Mouse (Mus musculus) forebrain, embryonic 12.5 days (tissue): ENCODE data around the gene Ing2. TPM values are rescaled to one million over a fixed set of nuclear protein-coding genes. Genes with fewer than 3 reads are reported as not detected.

Source experiments
- ATAC-seq: fragments of 200-750 bp; cut with Nextera tagmentation; 2 replicates; pipeline ENCODE4 v1.8.0; 2017; ENCODE audit warnings: moderate TSS enrichment; ENCODE audit not compliant: low FRiP score
- H3K27ac ChIP-seq: fragments of 300-500 bp; sonication (generic); 2 replicates; pipeline ENCODE4 v1.5.1; 2016; ENCODE audit warnings: mild to moderate bottlenecking
- H3K27me3 ChIP-seq: fragments of 300-500 bp; sonication (generic); 2 replicates; pipeline ENCODE4 v1.6.1; 2016; ENCODE audit warnings: mild to moderate bottlenecking
- H3K36me3 ChIP-seq: fragments of 300-500 bp; sonication (generic); replicated peaks from 2 replicates; pipeline ENCODE4 v1.6.1; 2016; ENCODE audit warnings: mild to moderate bottlenecking
- H3K4me1 ChIP-seq: fragments of 300-500 bp; sonication (generic); 2 replicates; pipeline ENCODE4 v1.6.1; 2016
- H3K4me2 ChIP-seq: fragments of 300-500 bp; sonication (generic); 2 replicates; pipeline ENCODE4 v1.6.1; 2016; ENCODE audit warnings: mild to moderate bottlenecking, moderate library complexity
- H3K4me3 ChIP-seq: fragments of 300-500 bp; sonication (generic); replicated peaks from 2 replicates; pipeline ENCODE4 v1.5.1; 2016; ENCODE audit warnings: mild to moderate bottlenecking
- H3K9ac ChIP-seq: fragments of 300-500 bp; sonication (generic); 2 replicates; pipeline ENCODE4 v1.6.1; 2016; ENCODE audit warnings: mild to moderate bottlenecking
- H3K9me3 ChIP-seq: fragments of 300-500 bp; sonication (generic); 2 replicates; pipeline ENCODE4 v1.6.1; 2016
- WGBS: fragments of 180-500 bp; shearing (Covaris S2); methylation state at CpG from one replicate; pipeline ENCODE4 v1.1.7; 2016; 5-methylcytosine and 5-hydroxymethylcytosine counted together
- polyA plus RNA-seq: library from polyadenylated mRNA; unstranded; fragments of >200 nt; fragmentation: Nextera tagmentation; extraction: Ambion mirVana; gene quantifications from 2 replicates; pipeline ENCODE4 v1.2.1, GENCODE M21; 2016

Gene Ing2
- polyA plus RNA-seq, result 12.1 and 13.7 TPM in 2 replicates

- peak within 1 kb of the TSS; percentile 93 for H3K27ac ChIP-seq
- H3K9ac ChIP-seq, result peak within 1 kb of the TSS; percentile 85
- H3K9me3 ChIP-seq, result no peaks in the 10 kb centered on the region
- peaks cover 10% of the 10 kb centered on the region for H3K4me1 ChIP-seq
- no peaks in the 10 kb centered on the region for H3K27me3 ChIP-seq
- peak within 1 kb of the TSS; percentile 91 for H3K4me3 ChIP-seq
- WGBS, result under 1% methylated on average over 91 of the region's 106 CpGs
- peak; percentile 91 for ATAC-seq
- no peaks in the 10 kb centered on the region for H3K36me3 ChIP-seq
- H3K4me2 ChIP-seq, result peak within 1 kb of the TSS; percentile 67
Measured at GRCm38 (mm10) chr8:47674777-47675710, at the start of gene Ing2. Gene Ing2 (minus strand): TSS chr8:47675556.

GRCm38 (mm10) chr8:47721609-47722008 lies 46.3 kb upstream of the Ing2 start:
- no peaks in the 10 kb centered on the region for H3K4me1 ChIP-seq
- H3K9ac ChIP-seq, result no peak overlapping the region
- H3K27me3 ChIP-seq, result 0 out of 2 replicates have a peak, but pooled peaks cover 8% of the 10 kb centered on the region
- H3K36me3 ChIP-seq, result no peaks in the 10 kb centered on the region
- no peaks in the 10 kb centered on the region for H3K9me3 ChIP-seq
- no peak for ATAC-seq
- no peak overlapping the region for H3K4me3 ChIP-seq
- H3K27ac ChIP-seq, result no peak overlapping the region
- WGBS, result 88% methylated on average over 4 of the region's 4 CpGs
- H3K4me2 ChIP-seq, result no peak overlapping the region

- H3K27ac ChIP-seq, result no peak overlapping the region
- no peaks in the 10 kb centered on the region for H3K36me3 ChIP-seq
- H3K4me1 ChIP-seq, result peaks cover 3% of the 10 kb centered on the region; the same call in 1 of the 2 replicates
- no peaks in the 10 kb centered on the region for H3K27me3 ChIP-seq
- H3K9ac ChIP-seq, result no peak overlapping the region
- no peak for ATAC-seq
- no peak overlapping the region for H3K4me3 ChIP-seq
- no peak overlapping the region for H3K4me2 ChIP-seq
- WGBS, result 43% methylated on average over 11 of the region's 11 CpGs
- no peaks in the 10 kb centered on the region for H3K9me3 ChIP-seq
Measured at GRCm38 (mm10) chr8:47718641-47719040, 43.3 kb upstream of the Ing2 start.

GRCm38 (mm10) chr8:47713761-47714745 lies 38.7 kb upstream of the Ing2 start, which contains the start of gene Cdkn2aip:
Gene Cdkn2aip (minus strand): TSS chr8:47713932.
- H3K36me3 ChIP-seq, result peaks cover 16% of the 10 kb centered on the region
- peak within 1 kb of the TSS; percentile 96 for H3K27ac ChIP-seq
- ATAC-seq, result peak; percentile 94
- peak within 1 kb of the TSS; percentile 94 for H3K4me3 ChIP-seq
- H3K4me2 ChIP-seq, result peak within 1 kb of the TSS; percentile 67
- no peaks in the 10 kb centered on the region for H3K27me3 ChIP-seq
- peaks cover 21% of the 10 kb centered on the region for H3K4me1 ChIP-seq
- under 1% methylated on average over 85 of the region's 114 CpGs for WGBS
- H3K9ac ChIP-seq, result peak within 1 kb of the TSS; percentile 95
- no peaks in the 10 kb centered on the region for H3K9me3 ChIP-seq

- H3K4me1 ChIP-seq, result peaks cover 21% of the 10 kb centered on the region
- peak overlapping the region; percentile 94 for H3K4me3 ChIP-seq
- no peaks in the 10 kb centered on the region for H3K9me3 ChIP-seq
- H3K27ac ChIP-seq, result peak overlapping the region; percentile 96
- WGBS, result under 1% methylated on average over 44 of the region's 44 CpGs
- peak overlapping the region; percentile 95 for H3K9ac ChIP-seq
- no peaks in the 10 kb centered on the region for H3K27me3 ChIP-seq
- ATAC-seq, result peak; percentile 45
- peak overlapping the region; percentile 67 for H3K4me2 ChIP-seq
- H3K36me3 ChIP-seq, result peaks cover 25% of the 10 kb centered on the region
Measured at GRCm38 (mm10) chr8:47713171-47713663, 37.9 kb upstream of the Ing2 start.

- Histone ChIP-seq H3K4me2 (no peak overlapping the region), H3K4me3 (no peak overlapping the region), H3K9me3 (no peaks in the 10 kb centered on the region), H3K27me3 (no peaks in the 10 kb centered on the region), H3K4me1 (peaks cover 18% of the 10 kb centered on the region), H3K9ac (no peak overlapping the region), H3K27ac (no peak overlapping the region), H3K36me3 (peaks cover 43% of the 10 kb centered on the region)
- 89% methylated on average over 5 of the region's 5 CpGs for WGBS
- ATAC-seq, result no peak
Measured at GRCm38 (mm10) chr8:47708106-47708505, 32.8 kb upstream of the Ing2 start.

GRCm38 (mm10) chr8:47706746-47707145 lies 31.4 kb upstream of the Ing2 start:
- H3K4me3 ChIP-seq, result no peak overlapping the region
- H3K4me1 ChIP-seq, result peaks cover 9% of the 10 kb centered on the region; the same call in 1 of the 2 replicates
- no peak overlapping the region for H3K27ac ChIP-seq
- no peak overlapping the region for H3K9ac ChIP-seq
- 91% methylated on average over 8 of the region's 8 CpGs for WGBS
- H3K36me3 ChIP-seq, result peaks cover 38% of the 10 kb centered on the region
- no peak for ATAC-seq
- H3K9me3 ChIP-seq, result no peaks in the 10 kb centered on the region
- no peaks in the 10 kb centered on the region for H3K27me3 ChIP-seq
- H3K4me2 ChIP-seq, result no peak overlapping the region

- H3K4me3 ChIP-seq, result no peak overlapping the region
- H3K4me1 ChIP-seq, result no peaks in the 10 kb centered on the region
- H3K4me2 ChIP-seq, result no peak overlapping the region
- WGBS, result 56% methylated on average over 1 of the region's 1 CpGs
- no peak overlapping the region for H3K9ac ChIP-seq
- H3K36me3 ChIP-seq, result peaks cover 11% of the 10 kb centered on the region
- H3K27ac ChIP-seq, result no peak overlapping the region
- ATAC-seq, result no peak
- H3K27me3 ChIP-seq, result no peaks in the 10 kb centered on the region
- 0 out of 2 replicates have a peak, but pooled peaks cover 5% of the 10 kb centered on the region for H3K9me3 ChIP-seq
Measured at GRCm38 (mm10) chr8:47702333-47702732, 27.0 kb upstream of the Ing2 start.

GRCm38 (mm10) chr8:47697696-47698095 lies 22.3 kb upstream of the Ing2 start:
- ATAC-seq, result no peak
- WGBS, result 67% methylated on average over 1 of the region's 1 CpGs
- no peak overlapping the region for H3K4me3 ChIP-seq

GRCm38 (mm10) chr8:47695431-47696105 lies 20.2 kb upstream of the Ing2 start:
- 87% methylated on average over 5 of the region's 5 CpGs for WGBS
- no peak overlapping the region for H3K4me3 ChIP-seq
- no peak overlapping the region for H3K4me2 ChIP-seq

More at GRCm38 (mm10) chr8:47697696-47698095, 22.3 kb upstream of the Ing2 start:
- no peak overlapping the region for H3K27ac ChIP-seq
- H3K4me1 ChIP-seq, result no peaks in the 10 kb centered on the region
- H3K36me3 ChIP-seq, result no peaks in the 10 kb centered on the region
- H3K9me3 ChIP-seq, result 0 out of 2 replicates have a peak, but pooled peaks cover 5% of the 10 kb centered on the region
- no peak overlapping the region for H3K4me2 ChIP-seq
- no peaks in the 10 kb centered on the region for H3K27me3 ChIP-seq
- H3K9ac ChIP-seq, result no peak overlapping the region

GRCm38 (mm10) chr8:47693119-47693518 lies 17.8 kb upstream of the Ing2 start:
- no peak overlapping the region for H3K4me2 ChIP-seq
- H3K36me3 ChIP-seq, result no peaks in the 10 kb centered on the region
- peaks cover 12% of the 10 kb centered on the region for H3K4me1 ChIP-seq
- WGBS, result 31% methylated on average over 2 of the region's 2 CpGs
- H3K9me3 ChIP-seq, result no peaks in the 10 kb centered on the region; the same call in 1 of the 2 replicates
- no peak overlapping the region for H3K4me3 ChIP-seq
- peaks cover 9% of the 10 kb centered on the region; the same call in 1 of the 2 replicates for H3K27me3 ChIP-seq
- no peak for ATAC-seq
- no peak overlapping the region for H3K9ac ChIP-seq
- H3K27ac ChIP-seq, result no peak overlapping the region

More at GRCm38 (mm10) chr8:47695431-47696105, 20.2 kb upstream of the Ing2 start:
- ATAC-seq, result no peak
- Histone ChIP-seq H3K4me1 (peaks cover 10% of the 10 kb centered on the region), H3K36me3 (no peaks in the 10 kb centered on the region), H3K9ac (no peak overlapping the region), H3K27me3 (peaks cover 9% of the 10 kb centered on the region; the same call in 1 of the 2 replicates), H3K9me3 (no peaks in the 10 kb centered on the region), H3K27ac (no peak overlapping the region)
